Mouse (Mus musculus): ENCODE measurements around the gene Chrm5. TPM values are rescaled to one million over a fixed set of nuclear protein-coding genes. Genes with fewer than 3 reads are reported as not detected.

Gene Chrm5
- polyA plus RNA-seq, 1 experiment from 2014 or later, result 0.93 TPM

DNA sequence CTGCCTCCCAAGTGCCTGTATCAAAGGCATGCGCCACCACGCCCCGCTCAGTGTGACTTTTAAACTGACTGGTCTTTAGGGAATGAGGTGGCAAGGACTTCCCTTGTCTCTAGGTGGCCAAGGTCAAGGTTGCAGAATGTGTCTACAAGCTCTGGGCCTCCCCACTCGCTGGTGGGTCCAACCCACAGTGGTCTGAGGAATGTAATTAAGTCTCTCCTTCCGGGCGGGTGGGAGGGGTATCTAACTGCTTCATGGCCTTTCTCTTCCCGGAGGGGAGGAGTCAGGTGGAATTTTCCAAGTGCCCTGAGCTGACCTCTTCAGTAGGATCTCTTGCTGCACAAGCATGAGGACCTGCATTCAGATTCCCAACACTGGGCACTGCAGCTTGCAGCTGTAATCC, 17.3 kb upstream of the Chrm5 start:
- H3K27me3 ChIP-seq, result no peaks in the 10 kb centered on the region
- no peaks in the 10 kb centered on the region for H3K36me3 ChIP-seq
- H3K27ac ChIP-seq (replicated peaks), result no peak overlapping the region
- H3K9me3 ChIP-seq, result no peaks in the 10 kb centered on the region
- no peak overlapping the region for H3K4me2 ChIP-seq
- 72% methylated on average over 7 of the region's 7 CpGs for WGBS
- H3K4me1 ChIP-seq (replicated peaks), result peaks cover 6% of the 10 kb centered on the region
- no peak for ATAC-seq (ENCODE audit: low FRiP score, low read depth)
- H3K4me3 ChIP-seq, result no peak overlapping the region
- no peak overlapping the region for H3K9ac ChIP-seq

DNA sequence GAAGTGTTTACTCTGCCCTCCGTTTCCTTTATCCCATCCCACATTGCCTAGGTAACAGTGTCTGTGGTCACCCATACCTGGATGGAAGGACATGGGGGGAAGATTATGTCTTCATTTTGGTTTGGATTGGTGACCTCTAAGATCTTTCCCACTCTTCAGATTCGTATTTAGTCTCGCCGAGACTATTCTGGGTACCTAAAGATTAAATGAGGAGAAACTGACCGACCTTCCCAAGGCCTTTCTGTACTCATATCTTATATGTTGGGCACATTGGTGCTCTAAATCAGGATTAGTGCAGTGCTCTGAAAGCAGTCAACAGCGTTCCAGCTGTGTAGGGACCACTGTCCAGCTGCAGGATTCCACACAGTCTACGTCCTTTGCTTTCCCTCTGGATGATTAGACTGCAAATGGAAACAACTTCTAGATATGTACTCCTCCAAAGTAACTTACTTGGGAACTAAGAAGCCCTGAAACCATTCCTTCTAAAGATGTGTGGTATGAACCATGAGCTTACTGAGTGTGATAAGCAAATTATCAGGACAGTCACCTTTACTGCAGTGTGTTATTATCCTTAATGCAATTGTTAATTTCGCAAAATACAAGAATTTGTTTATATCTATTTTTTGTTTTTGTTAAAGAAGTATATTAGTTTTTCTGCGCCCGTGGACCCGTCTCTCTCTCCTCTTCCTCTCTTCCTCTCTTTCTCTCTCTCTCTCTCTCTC, 13.1 kb upstream of the Chrm5 start:
- H3K36me3 ChIP-seq, result no peaks in the 10 kb centered on the region
- peak overlapping the region; percentile 97 for H3K27ac ChIP-seq (replicated peaks)
- peak; percentile 17 for ATAC-seq (ENCODE audit: low FRiP score, low read depth)
- H3K27me3 ChIP-seq, result no peaks in the 10 kb centered on the region
- WGBS, result 48% methylated on average over 11 of the region's 11 CpGs
- peak overlapping the region; percentile 98 for H3K9ac ChIP-seq
- peak overlapping the region; percentile 94 for H3K4me3 ChIP-seq
- H3K4me1 ChIP-seq (replicated peaks), result peaks cover 14% of the 10 kb centered on the region
- H3K9me3 ChIP-seq, result no peaks in the 10 kb centered on the region
- H3K4me2 ChIP-seq, result peak overlapping the region; percentile 63

DNA sequence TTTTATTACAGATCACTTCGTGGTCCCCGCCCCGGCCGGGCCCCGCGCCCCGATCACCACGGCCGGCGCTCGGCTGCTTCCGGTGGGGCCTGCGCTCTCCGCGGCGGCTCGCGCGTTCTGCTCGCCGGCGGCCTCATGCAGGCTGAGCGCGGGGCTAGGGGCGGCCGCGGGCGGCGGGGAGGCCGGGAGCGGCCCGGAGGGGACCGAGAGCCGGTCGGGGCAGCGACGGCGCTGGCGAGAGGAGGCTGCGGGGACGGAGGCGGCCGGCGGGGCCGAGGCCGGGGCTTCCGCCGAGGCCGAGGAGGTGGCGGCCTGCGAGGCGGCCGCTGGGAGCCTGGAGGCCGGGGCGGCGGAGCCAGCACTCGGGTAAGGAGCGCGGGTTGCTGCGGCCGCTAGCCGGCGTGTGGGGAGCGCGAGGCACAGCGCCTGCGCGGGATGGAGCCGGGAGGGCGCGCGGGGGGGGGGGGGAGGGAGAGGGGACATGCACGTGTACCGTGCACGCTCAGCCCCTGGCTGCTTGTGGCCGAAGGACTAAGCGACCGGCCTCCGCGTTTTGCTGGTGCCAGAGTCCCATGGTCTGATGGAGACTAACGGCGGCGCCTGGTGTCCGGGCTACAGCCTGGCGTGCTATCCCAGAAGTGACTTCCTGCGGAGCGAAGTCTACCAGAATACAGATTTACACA, 12.4 kb upstream of the Chrm5 start, which contains the start of gene Aven:
Gene Aven, plus strand, starts transcription at position 109 of the 683 bp plus-strand sequence.
- under 1% methylated on average over 65 of the region's 87 CpGs for WGBS
- H3K9me3 ChIP-seq, result no peaks in the 10 kb centered on the region
- H3K4me3 ChIP-seq, result peak within 1 kb of the TSS; percentile 94
- H3K4me1 ChIP-seq (replicated peaks), result peaks cover 14% of the 10 kb centered on the region
- peak within 1 kb of the TSS; percentile 97 for H3K27ac ChIP-seq (replicated peaks)
- no peaks in the 10 kb centered on the region for H3K36me3 ChIP-seq
- no peaks in the 10 kb centered on the region for H3K27me3 ChIP-seq
- ATAC-seq (ENCODE audit: low FRiP score, low read depth), result peak; percentile 97
- peak within 1 kb of the TSS; percentile 98 for H3K9ac ChIP-seq
- peak within 1 kb of the TSS; percentile 63 for H3K4me2 ChIP-seq

DNA sequence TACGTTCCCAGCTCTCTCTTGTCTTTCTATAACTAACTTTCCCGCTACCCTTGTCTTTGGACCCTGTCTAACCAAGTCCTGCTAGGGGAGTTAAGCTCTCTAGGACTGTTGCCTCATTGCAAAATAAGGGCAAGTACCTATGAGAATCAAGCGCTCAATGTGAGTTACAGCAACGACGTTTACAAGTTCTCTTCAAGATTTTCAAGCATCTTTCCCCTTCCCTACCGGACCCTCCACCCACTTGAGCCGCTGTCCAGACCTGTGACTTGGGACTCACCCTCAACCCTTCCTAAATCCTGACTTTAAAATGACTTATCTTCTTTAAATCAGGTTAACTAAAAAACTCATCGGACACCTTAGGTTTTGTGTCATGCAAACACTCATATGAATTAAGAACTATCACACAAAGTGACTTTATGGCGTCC, 11.9 kb upstream of the Chrm5 start:
- Histone ChIP-seq H3K4me2 (peak overlapping the region; percentile 63), H3K9me3 (no peaks in the 10 kb centered on the region), H3K4me3 (peak overlapping the region; percentile 94), H3K9ac (peak overlapping the region; percentile 98), H3K27me3 (no peaks in the 10 kb centered on the region), H3K36me3 (no peaks in the 10 kb centered on the region), H3K27ac (replicated peaks) (peak overlapping the region; percentile 97), H3K4me1 (replicated peaks) (peaks cover 14% of the 10 kb centered on the region)
- 5% methylated on average over 9 of the region's 9 CpGs for WGBS
- ATAC-seq (ENCODE audit: low FRiP score, low read depth), result 0 out of 2 replicates have a peak, but pooled peaks have one; percentile 0

GRCm38 (mm10) chr2:112491629-112492028, 11.1 kb upstream of the Chrm5 start:
- Histone ChIP-seq H3K27me3 (no peaks in the 10 kb centered on the region), H3K4me2 (no peak overlapping the region), H3K4me1 (replicated peaks) (peaks cover 14% of the 10 kb centered on the region)

GRCm38 (mm10) chr2:112490483-112491196, 10.1 kb upstream of the Chrm5 start:
- Histone ChIP-seq H3K4me1 (replicated peaks) (peaks cover 14% of the 10 kb centered on the region), H3K9ac (no peak overlapping the region), H3K9me3 (no peaks in the 10 kb centered on the region), H3K27ac (replicated peaks) (no peak overlapping the region), H3K36me3 (no peaks in the 10 kb centered on the region), H3K27me3 (no peaks in the 10 kb centered on the region), H3K4me2 (no peak overlapping the region), H3K4me3 (no peak overlapping the region)
- ATAC-seq (ENCODE audit: low FRiP score, low read depth), result no peak
- WGBS, result 77% methylated on average over 11 of the region's 11 CpGs

More at GRCm38 (mm10) chr2:112491629-112492028, 11.1 kb upstream of the Chrm5 start:
- 61% methylated on average over 5 of the region's 5 CpGs for WGBS
- Histone ChIP-seq H3K27ac (replicated peaks) (no peak overlapping the region), H3K9me3 (no peaks in the 10 kb centered on the region), H3K9ac (no peak overlapping the region), H3K4me3 (no peak overlapping the region), H3K36me3 (no peaks in the 10 kb centered on the region)
- ATAC-seq (ENCODE audit: low FRiP score, low read depth), result no peak

DNA sequence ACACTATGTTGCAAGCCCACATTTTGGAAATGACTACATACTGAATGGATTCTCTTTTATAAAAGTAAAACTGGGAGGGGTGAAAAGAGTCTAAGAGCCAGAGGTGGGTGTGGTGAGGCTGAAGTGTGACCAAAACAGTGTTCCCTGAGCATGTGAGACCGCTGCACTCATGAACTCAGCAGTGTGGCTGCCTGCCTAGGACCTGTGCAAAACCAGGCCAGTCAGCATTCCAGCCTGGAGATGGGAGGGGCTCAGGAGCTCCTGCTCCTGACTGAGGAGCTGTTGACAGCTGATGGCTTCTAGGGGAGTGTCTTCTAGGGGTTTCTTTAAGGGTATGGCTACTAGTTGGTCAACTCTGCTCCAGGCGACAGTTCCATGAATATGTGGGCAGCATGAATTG, 4.3 kb upstream of the Chrm5 start:
- Histone ChIP-seq H3K27ac (replicated peaks) (no peak overlapping the region), H3K4me2 (no peak overlapping the region), H3K9me3 (no peaks in the 10 kb centered on the region), H3K36me3 (no peaks in the 10 kb centered on the region), H3K4me3 (no peak overlapping the region), H3K9ac (no peak overlapping the region), H3K27me3 (no peaks in the 10 kb centered on the region), H3K4me1 (replicated peaks) (no peaks in the 10 kb centered on the region)
- WGBS, result 87% methylated on average over 2 of the region's 2 CpGs
- ATAC-seq (ENCODE audit: low FRiP score, low read depth), result no peak

- ATAC-seq (ENCODE audit: low FRiP score, low read depth), result no peak
- Histone ChIP-seq H3K9ac (no peak overlapping the region), H3K36me3 (no peaks in the 10 kb centered on the region), H3K4me3 (no peak overlapping the region), H3K27me3 (no peaks in the 10 kb centered on the region), H3K9me3 (no peaks in the 10 kb centered on the region), H3K4me2 (no peak overlapping the region), H3K4me1 (replicated peaks) (no peaks in the 10 kb centered on the region), H3K27ac (replicated peaks) (no peak overlapping the region)
- WGBS, result 69% methylated on average over 2 of the region's 2 CpGs
These were observed 2.7 kb upstream of the Chrm5 start for GRCm38 (mm10) chr2:112483334-112483651.

DNA sequence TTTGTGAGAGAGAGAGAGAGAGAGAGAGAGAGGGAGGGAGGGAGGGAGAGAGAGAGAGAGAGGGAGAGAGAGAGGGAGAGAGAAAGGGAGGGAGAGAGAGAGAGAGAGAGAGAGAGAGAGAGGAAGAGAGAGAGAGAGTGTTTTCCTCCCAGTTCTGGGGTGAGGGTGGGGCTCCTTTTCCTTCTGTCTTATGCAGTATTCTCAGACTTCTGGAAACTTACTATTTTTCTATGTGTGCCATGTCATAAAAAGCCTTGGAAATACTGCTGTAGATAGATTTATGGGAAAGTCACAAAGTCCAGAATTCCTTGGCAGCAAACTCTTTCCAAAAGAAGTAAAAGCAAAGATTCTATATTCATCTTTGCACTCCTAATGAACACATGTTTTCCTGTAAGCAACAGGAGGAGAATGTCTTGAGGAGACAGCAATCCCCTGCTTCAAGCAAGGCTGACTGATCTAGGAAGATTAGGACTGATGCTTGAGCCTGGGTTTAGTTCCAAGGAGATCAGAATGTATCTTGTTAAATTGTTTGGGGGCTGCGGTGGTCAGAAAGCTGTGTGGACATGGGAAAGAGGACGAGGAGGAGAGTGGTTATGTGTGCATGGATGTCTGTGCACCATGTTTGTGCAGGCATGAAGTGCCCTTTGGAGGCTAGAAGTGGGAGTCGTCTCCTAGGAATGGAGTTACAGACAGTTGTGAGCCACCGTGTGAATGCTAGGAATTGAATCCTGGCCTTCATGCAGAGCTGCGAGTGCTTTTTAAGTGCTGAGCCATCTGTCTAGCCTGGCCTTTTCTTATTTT, 2.2 kb upstream of the Chrm5 start:
- ATAC-seq (ENCODE audit: low FRiP score, low read depth), result no peak
- Histone ChIP-seq H3K36me3 (no peaks in the 10 kb centered on the region), H3K9ac (no peak overlapping the region), H3K27me3 (no peaks in the 10 kb centered on the region), H3K4me1 (replicated peaks) (no peaks in the 10 kb centered on the region), H3K27ac (replicated peaks) (no peak overlapping the region), H3K4me3 (no peak overlapping the region), H3K9me3 (no peaks in the 10 kb centered on the region), H3K4me2 (no peak overlapping the region)
- WGBS, result 78% methylated on average over 5 of the region's 5 CpGs

DNA sequence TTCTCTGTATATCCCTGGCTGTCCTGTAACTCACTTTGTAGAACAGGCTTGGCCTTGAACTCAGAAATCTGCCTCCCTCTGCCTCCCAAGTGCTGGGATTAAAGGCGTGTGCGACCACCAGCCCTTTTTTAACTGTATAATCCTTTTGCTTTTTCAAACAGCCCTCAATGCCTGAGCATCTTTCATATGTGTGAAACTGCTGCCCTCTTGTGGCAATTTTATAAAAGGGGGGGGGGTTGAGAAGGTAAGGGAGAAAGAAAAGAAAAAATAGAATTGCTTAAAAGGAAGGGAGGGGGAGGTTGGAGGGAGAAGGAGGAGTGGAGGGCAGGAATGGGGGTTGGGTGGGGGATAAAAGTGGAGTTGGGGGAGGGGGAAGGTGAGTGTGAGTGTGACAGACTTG, 995 bp upstream of the Chrm5 start:
- 0 out of 2 replicates have a peak, but pooled peaks have one; percentile 42 for ATAC-seq (ENCODE audit: low FRiP score, low read depth)
- Histone ChIP-seq H3K27me3 (no peaks in the 10 kb centered on the region), H3K36me3 (no peaks in the 10 kb centered on the region), H3K27ac (replicated peaks) (no peak overlapping the region), H3K4me1 (replicated peaks) (no peaks in the 10 kb centered on the region), H3K9me3 (no peaks in the 10 kb centered on the region), H3K4me3 (no peak overlapping the region), H3K4me2 (no peak overlapping the region), H3K9ac (no peak overlapping the region)
- WGBS, result 4% methylated on average over 2 of the region's 2 CpGs

DNA sequence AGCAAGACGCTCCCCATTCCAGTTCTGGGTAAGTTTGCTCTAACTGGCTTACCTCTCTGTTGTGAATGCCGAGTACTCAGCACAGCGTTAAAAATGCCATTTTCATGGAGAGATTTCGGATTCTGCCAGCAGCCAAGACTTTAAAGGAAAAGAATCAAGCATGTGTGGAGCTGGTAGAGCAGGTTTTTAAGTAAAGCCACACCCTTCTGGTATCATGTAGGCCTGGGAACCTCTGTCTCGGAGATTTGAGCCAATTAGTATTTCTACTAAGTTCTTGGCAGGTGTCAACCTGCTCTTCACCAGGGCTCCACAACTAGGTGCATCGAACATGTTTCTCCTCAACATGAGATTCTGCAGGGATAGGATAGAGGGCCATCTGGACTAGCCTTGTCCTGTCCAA, 4.0 kb downstream of the Chrm5 start:
- H3K9ac ChIP-seq, result no peak overlapping the region
- no peak overlapping the region for H3K4me3 ChIP-seq
- ATAC-seq (ENCODE audit: low FRiP score, low read depth), result no peak
- H3K4me1 ChIP-seq (replicated peaks), result no peaks in the 10 kb centered on the region
- WGBS, result 85% methylated on average over 6 of the region's 6 CpGs
- H3K27ac ChIP-seq (replicated peaks), result no peak overlapping the region
- no peak overlapping the region for H3K4me2 ChIP-seq
- H3K36me3 ChIP-seq, result 0 out of 2 replicates have a peak, but pooled peaks cover 3% of the 10 kb centered on the region
- no peaks in the 10 kb centered on the region for H3K27me3 ChIP-seq
- H3K9me3 ChIP-seq, result no peaks in the 10 kb centered on the region
